Mouse (Mus musculus) natural killer cell, adult 2 months (primary cell): Measurements from ENCODE around the gene Gm12184.
"Not testable (repeated sequence)": the region's sequence is repeated elsewhere in the genome, so short reads cannot be mapped to it uniquely, and the experiment has no call there.

Experiments used
- DNase-seq, 2 experiments: peaks; one replicate each; pipeline ENCODE4 v3.0.0; 2022; ENCODE audit warnings: low spot score in 2 of 2

The Gm12184 gene

DNA sequence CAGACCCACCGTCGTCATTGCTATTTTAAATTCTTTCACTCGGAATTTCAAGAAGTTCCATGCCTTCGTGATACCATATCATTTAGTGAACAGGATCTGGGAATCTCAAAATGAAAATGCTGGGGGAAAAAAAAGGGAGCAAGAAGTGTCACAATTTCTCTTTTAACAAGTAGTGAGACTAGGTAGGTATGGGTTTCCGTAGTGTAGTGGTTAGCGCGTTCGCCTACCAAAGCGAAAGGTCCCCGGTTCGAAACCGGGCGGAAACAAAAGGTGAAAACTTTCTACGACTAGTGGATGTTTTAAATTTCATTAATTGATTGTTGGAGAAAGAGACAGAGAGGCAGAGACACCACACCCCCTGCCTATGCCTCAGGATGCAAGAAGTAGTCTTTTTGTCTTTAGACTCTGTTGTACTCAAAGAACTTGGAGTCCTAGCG lies 2.9 kb downstream of the Gm12184 start:
- DNase-seq: peak; percentile 72 to 81

DNA sequence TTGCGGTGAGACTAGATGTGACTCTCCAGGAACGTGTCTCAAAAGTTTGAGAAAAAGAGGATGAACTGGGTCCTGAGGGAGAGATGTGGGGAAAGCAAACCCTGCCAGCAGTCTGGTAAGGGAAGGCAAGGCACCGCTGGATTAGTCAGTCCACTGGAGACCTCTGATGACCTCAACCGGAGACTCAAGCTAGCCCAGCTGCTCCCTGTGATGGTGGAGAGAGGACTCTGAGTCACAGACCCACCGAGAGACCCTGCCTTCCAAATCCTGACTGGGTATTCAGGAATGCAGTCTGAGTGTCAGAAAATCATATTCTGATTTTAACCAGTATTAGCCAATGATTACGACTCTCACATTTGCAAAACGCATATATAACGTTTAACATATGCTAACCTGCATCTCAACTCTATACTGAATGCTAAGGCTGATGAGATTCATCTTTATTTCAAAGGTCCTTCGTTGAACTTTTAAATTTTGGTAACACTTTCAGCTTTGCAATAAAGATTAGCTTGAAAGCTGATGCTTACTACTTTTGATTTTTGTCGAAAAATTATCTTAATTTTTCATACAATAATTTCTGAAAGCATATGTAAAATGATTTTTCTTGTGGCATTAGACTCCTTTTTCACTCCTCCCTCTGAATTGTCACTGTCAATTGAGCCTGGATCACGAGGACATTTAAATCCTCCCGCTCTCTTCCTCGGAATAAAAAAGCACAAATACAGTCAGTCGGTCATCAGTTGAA lies 3.5 kb downstream of the Gm12184 start:
- no peak for DNase-seq

DNA sequence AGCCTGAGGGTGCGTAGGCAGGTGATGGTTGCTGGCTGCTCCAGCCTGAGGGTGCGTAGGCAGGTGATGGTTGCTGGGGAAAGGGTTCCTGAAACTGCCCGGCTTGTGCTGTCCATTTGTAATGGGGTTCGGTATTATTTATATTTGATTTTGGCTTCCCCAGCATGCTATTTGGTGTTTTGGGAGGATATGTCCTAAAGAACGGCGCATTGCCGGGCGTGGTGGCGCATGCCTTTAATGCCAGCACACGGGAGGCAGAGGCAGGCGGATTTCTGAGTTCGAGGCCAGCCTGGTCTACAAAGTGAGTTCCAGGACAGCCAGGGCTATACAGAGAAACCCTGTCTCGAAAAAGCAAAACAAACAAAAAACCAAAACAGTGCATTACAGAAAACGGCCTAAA lies 5.2 kb downstream of the Gm12184 start:
- DNase-seq: not testable (repeated sequence)

DNA sequence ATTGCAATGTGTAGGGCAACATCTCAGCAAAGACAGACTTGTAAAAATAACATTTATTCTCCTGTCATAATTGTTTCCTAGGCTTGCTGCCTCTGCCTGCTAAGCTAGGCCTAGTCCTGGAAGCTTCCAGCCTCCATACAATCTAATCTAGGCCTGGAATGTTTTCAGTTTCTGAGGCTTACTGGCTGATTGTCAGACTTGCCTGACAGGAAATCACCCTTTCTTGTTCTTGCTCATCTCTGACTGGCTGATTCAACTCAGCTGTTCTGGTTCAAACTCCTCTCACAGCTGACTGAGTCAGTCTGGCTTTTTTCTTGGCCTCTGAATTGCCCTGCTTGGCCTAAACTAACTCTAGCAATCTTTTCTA lies 6.2 kb downstream of the Gm12184 start:
- no peak for DNase-seq

DNA sequence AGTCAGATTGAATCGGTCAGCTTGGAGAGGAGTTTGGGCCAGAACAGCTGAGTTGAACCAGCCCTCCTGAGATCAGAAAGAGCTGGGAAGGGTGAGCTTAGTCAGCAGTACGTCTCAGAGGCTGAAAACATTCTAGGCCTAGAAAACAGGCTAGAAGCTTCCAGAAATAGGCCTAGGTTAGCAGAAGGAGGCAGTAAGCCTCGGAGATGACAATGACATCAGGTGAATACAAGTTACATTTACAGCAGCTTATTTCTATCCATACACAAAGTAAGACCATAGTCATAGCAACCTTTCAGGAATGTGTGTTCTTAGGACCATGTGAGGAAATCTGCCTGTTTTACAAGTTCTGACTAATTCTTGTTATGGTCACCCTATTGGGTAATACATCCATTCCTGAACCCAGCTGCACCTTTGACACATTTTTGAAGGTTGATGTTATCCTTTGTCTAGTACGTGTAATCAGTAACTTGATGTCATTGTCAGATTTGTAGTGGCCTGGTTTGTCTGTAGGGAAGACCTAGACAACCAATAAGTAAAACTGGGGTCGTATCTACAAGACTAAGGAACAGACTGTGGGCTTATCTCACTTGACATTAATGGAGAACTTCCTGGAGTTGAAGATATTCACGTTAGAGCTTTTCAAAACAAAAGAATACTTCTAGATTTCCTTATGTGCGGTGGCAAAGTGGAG lies 6.7 kb downstream of the Gm12184 start:
- DNase-seq: no peak

DNA sequence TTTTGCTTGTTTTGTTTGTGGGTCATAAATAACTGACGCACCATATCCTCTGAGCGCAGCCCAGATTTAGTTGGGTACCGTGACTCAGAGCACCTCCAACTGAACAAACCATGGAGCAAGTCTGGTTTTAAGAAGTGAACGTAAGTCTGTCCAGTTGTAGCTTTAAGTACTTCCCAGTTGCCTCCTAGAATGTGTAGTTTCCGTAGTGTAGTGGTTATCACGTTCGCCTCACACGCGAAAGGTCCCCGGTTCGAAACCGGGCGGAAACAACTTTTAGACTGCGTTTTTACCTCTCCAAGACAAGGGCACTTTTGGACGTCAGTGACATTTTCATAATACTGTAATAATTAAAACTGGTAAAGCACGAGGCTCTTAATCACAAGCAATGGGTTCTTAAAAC lies 8.1 kb downstream of the Gm12184 start:
- peak; percentile 88 to 89 for DNase-seq

DNA sequence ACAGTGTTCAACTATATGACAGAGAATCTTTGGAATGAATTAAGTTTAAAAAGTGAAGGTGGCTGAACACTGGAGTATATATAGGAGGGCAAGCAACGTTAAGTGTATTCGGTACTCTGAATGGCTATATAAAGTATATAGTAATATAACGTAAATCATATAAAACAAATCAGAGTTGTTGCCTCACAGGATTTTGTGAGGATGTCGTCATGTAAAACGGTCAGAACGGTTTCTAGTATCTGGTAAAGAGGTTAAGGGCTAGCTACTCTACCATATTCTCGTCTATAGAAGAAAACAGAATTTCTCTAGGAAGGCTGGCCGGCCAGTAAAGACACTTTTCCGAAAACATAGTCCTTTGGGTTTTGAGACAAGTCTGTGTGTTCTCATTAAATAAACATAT lies 8.7 kb downstream of the Gm12184 start:
- DNase-seq: peak in 1 of 2 experiments; percentile 16

DNA sequence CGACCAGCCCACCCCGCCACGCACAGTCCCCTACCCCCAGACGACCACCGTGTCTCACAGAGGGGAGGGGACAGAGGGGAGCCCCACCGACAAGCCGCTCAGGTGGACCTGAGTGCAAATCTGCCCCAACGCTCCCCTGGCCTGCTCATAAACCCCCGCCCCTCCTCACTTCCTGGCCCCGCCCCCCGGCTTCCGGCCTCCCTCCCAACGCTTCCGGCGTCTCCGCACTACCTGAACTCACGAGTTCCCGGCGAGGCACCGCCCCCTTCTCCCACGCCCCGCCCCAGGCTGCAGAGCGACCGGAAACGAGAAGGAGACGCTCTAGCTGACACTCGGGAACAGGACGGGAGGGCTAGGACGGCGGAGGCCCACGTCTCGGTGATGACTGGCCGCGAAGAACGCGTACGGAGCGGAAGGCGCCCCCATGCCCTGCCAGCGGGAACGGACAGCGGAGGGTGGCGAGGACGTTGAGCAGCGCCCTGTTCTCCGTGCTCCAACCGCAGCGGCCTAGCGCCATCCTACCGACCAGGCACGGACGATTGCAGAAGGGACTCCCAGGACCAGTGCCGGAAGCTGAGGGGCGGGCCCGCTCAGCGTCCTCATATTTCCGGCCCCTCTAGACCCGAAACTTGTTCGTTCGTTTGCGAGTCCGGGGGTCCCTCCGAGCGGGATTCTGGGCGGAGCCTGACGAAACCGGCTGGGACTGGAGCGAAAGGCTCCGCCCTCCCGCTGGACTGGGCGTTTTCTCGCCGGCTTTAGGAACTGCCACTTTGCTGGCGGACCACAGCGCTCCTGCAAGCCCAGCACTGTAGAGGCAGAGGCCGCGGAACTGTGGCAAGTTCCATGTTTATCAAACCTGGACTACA lies 9.4 kb downstream of the Gm12184 start, which contains the start of gene Trim41:
Gene Trim41, minus strand, starts transcription at position 554 of the 866 bp plus-strand sequence.
- peak; percentile 99 for DNase-seq

DNA sequence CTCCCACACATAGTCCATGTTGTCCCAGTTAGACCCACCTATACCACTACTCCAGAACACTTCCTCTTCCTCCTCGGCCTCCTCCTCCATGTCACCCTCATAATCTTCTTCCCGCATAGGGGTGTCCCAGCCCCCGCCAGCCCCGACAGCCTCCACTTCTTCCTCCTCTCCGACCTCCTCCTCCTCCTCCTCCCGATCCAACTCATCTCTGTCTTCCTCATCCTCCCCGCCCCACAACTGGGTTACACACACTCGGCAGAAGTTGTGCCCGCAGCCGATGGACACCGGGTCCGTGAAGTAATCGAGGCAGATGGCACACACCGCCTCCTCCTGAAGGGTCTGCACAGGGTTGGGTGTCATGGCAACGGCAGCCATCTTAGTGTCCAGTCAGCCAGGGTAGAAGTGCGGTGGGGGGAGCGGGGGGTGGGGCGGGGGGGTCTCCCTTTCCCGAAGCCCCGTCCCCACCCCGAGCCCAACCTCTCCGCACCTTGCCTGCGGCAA lies 10.1 kb downstream of the Gm12184 start:
- peak; percentile 24 to 32 for DNase-seq

DNA sequence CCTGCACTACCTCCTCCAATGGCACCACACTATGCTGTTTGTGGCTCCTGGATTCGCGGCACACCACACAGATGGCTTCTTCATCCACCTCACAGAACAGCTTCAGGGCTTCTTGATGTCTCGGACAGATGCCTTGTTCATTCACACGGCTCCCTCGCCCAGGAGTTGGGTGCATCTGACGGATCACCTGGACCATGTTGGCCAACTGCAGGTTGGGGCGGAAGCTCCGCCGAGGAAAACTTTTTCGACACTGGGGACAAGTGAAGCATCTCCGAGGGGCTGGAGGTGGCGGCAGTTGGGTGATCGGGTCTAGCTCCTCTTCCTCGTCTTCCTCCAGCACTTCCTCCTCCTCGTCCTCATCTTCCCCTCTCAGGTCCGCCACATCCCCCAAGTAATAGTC lies 10.6 kb downstream of the Gm12184 start:
- DNase-seq: no peak

DNA sequence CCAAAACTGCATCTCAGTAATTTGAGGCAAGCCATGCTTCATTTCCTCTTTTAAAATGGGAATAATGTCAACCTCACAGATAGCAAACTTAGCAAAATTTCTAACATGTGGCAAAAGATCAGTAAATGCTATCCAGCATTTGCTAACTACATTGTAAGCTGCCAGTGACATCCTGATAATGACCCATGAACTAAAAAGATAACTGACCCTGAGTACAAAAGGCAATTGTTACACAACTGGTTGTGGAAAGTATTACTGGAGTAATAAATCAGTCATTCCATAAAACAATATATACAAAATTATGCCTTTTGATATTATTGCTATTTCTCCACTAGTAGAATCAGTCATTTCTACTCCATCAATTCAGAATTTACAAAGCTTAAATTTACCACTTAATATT lies 12.7 kb downstream of the Gm12184 start:
- no peak for DNase-seq

DNA sequence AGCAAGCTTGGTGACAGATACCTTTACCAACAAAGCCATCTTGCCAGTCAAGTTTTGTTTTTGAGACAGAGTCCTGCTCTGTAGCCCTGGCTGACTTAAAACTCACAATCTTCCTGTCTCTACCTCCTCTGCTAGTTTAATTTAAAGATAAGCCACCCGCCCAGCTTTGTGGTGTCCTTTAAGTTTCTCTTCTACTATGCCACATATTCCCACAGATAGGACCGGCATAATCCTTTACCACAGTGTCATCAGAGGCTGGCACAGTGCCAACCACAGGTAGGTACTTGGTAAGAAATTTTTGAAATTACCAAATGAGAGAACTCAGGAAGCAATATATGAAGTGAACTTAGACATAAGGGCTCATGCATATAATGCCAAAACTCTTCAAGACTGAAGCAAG lies 16.3 kb downstream of the Gm12184 start:
- DNase-seq: no peak

DNA sequence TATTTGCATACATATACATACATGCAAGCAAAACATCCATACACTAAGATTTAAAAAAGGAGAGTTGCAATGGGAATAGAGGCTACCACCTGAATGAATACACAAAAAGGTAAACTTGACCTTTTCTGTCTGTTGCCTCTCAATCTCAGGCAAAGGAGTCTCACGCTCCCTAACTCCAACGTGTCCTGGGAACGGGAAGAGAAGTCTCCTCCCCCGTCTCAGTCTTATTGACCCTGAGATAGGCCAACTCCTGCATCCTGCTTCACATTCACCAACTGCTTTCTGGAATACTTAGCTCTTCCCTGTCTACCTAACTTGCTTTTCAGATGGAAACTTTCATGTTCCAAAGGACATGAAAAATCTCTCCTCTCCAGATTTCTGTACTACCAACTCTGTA lies 17.0 kb downstream of the Gm12184 start:
- no peak for DNase-seq

DNA sequence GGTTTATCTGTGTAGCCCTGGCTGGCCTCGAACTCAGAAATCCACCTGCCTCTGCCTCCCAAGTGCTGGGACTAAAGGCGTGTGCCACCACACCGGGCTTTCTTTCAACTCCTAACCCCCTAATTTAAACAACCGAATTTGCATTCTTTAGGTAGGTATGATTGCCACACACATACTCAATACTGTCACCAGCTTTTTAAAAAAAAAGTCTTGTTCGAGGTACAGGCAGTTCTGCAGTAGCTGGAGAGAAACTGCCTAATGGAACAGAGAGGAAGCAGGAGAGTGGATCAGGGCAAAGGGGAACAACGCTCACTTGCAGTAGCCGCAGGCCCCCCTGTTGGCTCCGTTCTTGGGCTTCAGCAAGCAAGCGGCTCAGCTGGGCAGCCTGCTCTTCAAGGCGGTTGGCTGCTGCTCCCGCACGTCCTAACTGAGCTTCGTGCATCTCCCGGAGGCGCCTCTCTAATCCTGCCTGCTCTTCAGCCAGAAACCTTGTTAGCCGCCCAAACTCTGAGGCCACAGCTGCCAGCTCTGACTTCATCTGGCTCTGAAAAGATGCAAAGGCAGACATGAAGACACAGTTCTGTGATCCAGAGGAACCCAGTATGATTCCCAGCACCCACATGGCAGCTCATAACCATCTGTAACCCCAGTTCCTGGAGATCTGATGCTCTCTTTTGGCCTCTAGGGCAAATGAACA lies 17.6 kb downstream of the Gm12184 start:
- no peak for DNase-seq

DNA sequence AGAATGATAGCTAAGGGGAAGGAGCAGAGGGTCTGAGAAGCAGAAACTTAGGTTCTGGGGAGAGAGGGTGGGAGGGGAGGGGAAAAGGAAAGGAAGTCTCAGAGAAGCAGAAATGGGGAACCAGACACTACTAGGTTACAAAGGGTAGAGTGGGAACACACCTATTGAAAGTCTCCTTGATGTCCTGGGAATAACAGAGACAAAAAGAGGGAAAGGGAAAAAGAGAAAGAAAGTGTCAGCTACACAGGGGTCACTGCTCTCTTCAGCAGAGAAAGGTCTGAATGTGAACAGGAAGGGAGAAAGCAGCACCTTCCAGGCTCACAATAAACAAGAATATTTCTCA lies 18.2 kb downstream of the Gm12184 start:
- no peak for DNase-seq

DNA sequence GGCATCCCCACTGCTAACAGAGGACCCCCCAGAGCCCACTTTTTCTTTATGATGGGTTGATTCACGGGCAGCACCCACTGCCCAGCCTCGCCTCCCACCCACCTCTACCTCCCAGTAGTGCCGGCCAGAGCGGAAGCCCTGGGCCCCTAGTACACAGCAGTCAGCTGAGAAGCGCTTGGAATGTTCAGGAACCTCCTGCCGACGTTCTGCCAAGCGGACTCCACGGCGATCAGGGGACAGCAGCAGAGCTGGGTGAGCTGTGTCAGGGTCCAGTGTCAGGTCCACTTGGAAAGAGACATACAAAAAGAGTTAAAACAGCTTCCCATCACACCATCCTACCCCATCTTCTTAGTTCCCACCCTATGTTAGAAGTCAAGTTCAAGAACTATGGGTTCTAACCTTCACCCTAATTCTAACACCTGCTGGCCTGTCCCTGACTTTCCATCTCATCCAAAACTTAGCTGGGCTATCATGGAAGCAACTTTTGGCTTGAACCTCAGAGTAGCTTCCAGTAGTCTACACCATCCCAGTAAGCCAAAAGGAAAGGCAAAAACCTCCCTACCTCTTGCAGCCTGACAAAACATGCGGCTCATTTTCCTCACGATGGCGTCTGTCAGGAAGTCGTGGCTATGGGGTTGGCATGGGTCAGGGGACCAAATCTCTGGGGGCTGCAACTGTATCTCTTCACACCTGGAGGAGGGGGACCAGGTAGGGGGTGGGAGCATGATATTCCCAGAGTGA lies 18.7 kb downstream of the Gm12184 start:
- DNase-seq: no peak

DNA sequence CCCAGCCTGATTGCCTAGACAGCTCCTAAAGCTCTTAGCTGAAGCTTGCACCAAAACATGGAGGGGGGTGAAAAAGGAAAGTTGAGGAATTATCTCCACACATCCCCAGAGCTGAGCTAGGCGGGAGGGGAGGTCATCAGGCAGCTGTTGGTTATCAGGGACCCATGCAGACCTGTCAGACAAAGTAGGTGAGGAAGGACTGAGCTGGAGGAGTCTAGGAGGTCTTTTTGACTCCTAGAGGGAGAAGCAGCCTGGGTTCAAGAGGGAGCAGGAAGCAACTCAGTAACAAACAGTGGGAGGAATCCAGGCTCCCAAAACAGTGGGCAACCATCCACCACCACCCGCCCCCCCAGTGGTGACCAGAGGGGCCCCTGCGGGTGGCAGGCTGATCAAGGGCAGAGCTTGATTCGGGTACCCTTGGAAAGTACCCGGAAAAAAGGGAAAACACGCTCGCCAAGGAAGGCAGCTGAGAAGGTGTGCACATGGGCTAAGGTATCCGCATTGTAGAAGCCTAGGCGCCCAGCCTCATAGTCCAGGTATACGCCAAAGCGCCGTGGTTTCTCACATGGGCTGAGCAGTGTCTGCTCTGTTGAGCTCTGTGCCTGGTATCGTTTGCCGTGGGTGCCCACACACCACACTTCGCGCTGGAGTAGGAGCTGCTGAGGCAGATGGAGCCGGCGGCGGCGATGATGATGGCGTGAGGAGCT lies 19.4 kb downstream of the Gm12184 start:
- no peak for DNase-seq

DNA sequence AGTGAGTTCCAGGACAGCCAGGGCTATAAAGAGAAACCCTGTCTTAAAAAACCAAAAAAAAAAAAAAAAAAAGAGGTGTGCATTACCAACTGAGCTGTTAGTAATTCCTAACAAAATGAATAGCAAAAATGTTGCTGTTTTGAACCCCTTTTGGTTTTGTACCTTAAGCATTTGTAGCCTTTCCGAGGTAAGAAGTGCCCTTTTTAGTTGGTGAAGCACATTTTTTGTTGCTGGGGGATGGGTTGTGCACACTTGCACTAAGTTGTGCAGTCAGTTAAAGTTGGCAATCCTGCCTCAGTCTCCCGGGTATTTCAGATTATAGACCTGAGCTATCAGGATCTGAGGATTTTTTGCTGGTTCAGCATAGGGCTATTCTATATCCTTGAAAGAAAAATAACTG lies 21.5 kb downstream of the Gm12184 start:
- no peak for DNase-seq

DNA sequence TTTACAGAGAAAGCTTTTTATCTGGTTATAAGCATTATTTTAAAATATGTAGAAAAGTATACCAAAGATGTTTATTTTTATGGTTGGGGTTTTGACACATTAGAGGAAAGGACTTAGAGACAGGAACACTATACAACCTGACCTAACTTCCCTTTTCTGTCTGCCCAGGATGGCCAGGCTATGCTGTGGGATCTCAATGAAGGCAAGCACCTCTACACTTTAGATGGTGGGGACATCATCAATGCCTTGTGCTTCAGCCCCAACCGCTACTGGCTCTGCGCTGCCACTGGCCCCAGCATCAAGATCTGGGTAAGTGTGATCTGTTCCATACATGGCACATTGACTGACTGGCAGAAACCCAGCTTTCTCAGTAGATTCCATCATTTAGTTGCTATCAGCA lies 22.5 kb downstream of the Gm12184 start:
- DNase-seq: no peak
